Mouse (Mus musculus) embryonic fibroblast, embryonic 13.5 days (primary cell): ENCODE measurements around the gene Urgcp.

Source experiments
- CTCF ChIP-seq: IDR thresholded peaks from 2 replicates; pipeline ENCODE4 v1.5.1; 2011; ENCODE audit warnings: mild to moderate bottlenecking, control low read depth, low read length, moderate library complexity, borderline replicate concordance; ENCODE audit not compliant: insufficient read depth
- POLR2A ChIP-seq: IDR thresholded peaks from 2 replicates; pipeline ENCODE4 v1.6.1; 2011; ENCODE audit warnings: low read depth, mild to moderate bottlenecking, control low read depth, low read length, moderate library complexity

DNA sequence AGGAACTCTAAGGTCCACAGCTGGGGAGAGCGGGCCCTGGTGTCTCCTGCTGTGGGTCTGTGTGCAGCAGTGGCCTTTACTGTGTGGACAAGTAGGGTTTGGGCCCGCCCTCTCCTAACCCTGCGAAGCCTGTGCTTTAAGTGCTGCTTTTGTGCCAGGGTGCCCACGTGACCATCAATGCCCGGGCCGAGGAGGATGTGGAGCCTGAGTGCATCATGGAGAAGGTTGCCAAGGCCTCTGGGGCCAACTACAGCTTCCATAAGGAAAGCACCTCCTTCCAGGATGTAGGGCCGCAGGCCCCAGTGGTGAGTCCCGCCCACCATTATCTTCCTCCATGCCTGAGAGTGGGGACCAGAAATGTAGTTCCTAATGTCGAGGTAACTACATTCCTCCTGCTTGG, 33.1 kb upstream of the Urgcp start:
- TF ChIP-seq CTCF (no peak), POLR2A (no peak)
